Mouse (Mus musculus): ENCODE data around the gene Adam1b. TPM values are rescaled to one million over a fixed set of nuclear protein-coding genes. Genes with fewer than 3 reads are reported as not detected.

Adam1b gene
- polyA plus RNA-seq, 1 experiment, result not detected

DNA sequence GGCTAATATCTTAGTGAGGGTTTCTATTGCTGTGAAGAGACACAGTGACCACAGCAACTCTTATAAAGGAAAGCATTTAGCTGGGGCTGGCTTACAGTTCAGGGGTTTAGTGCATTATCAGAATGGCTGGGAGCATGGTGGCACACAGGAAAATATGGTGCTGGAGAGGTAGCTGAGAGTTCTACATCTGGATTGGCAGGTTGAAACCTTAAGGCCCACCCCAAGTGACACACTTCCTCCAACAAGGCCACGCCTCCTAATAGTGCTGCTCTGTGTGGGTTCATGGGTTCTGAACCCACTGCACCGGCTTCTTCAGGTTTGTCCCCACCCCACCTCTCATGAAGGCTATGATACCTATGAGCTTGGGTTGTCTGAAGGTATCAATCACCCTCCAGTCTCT lies 30.8 kb downstream of the Adam1b start:
- Histone ChIP-seq H3K36me3 (ENCODE audit: control insufficient read depth, insufficient read depth) (no peaks in the 10 kb centered on the region), H3K4me3 (ENCODE audit: insufficient read depth, poor library complexity, severe bottlenecking) (no peak overlapping the region)
- TF ChIP-seq MYOD1 (IDR thresholded peaks at IDR 0.05; ENCODE audit: control insufficient read depth, insufficient read length, low read depth), result no peak
- no peak for TF ChIP-seq MAX (IDR thresholded peaks at IDR 0.05)
- no peak for TF ChIP-seq FOSL1 (IDR thresholded peaks at IDR 0.05; ENCODE audit: insufficient read depth, low read length, poor library complexity, severe bottlenecking)
- TF ChIP-seq CTCF (IDR thresholded peaks at IDR 0.05; ENCODE audit: control insufficient read depth, insufficient read depth, insufficient read length), result no peak
- TF ChIP-seq USF1 (IDR thresholded peaks at IDR 0.05; ENCODE audit: low read depth), result no peak
- no peak for TF ChIP-seq MYOG (IDR thresholded peaks at IDR 0.05; ENCODE audit: control insufficient read depth, extremely low read depth, insufficient read length)
- no peak for TF ChIP-seq CEBPB (IDR thresholded peaks at IDR 0.05; ENCODE audit: low read depth)

DNA sequence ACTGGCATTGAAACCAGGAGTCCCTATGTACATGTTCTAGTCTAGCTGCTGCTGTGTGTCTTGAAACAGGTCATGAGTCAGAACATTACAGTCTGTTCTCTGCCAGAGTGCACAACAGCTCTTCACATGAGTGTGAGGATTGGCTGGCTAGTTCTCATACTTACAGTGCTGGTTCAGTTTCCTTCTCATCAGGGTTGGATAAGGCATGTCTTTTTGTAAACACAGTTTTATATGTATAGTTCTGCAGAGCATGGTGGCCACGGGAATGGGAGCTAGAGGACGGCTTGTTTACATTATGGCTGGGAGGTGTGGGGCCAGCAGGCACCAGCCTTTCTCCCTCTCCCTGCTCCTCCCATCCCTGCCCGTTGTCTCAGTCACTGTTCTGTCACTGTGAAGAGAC lies 33.7 kb downstream of the Adam1b start:
- Histone ChIP-seq H3K27me3 (ENCODE audit: control insufficient read depth, insufficient read depth, insufficient read length) (peaks cover 10% of the 10 kb centered on the region), H3K4me3 (ENCODE audit: insufficient read depth, poor library complexity, severe bottlenecking) (no peak overlapping the region), H3K79me3 (ENCODE audit: low read depth) (no peaks in the 10 kb centered on the region), H3ac (ENCODE audit: control insufficient read depth, insufficient read length, low read depth) (no peak overlapping the region), H3K36me3 (ENCODE audit: control insufficient read depth, insufficient read depth) (no peaks in the 10 kb centered on the region), H3K79me2 (ENCODE audit: control insufficient read depth, insufficient read depth) (no peaks in the 10 kb centered on the region)
- no peak for TF ChIP-seq MYOD1 (IDR thresholded peaks at IDR 0.05; ENCODE audit: control insufficient read depth, insufficient read length, low read depth)
- TF ChIP-seq MYOG (IDR thresholded peaks at IDR 0.05; ENCODE audit: control insufficient read depth, extremely low read depth, insufficient read length), result no peak
- TF ChIP-seq FOSL1 (IDR thresholded peaks at IDR 0.05; ENCODE audit: insufficient read depth, low read length, poor library complexity, severe bottlenecking), result no peak
- TF ChIP-seq USF1 (IDR thresholded peaks at IDR 0.05; ENCODE audit: low read depth), result no peak
- TF ChIP-seq MAX (IDR thresholded peaks at IDR 0.05), result no peak

More for the DNA sequence above, 30.8 kb downstream of the Adam1b start:
- H3K79me2 ChIP-seq (ENCODE audit: control insufficient read depth, insufficient read depth), result no peaks in the 10 kb centered on the region
- H3K27me3 ChIP-seq (ENCODE audit: control insufficient read depth, insufficient read depth, insufficient read length), result peaks cover 4% of the 10 kb centered on the region
- no peaks in the 10 kb centered on the region for H3K79me3 ChIP-seq (ENCODE audit: low read depth)
- no peak overlapping the region for H3ac ChIP-seq (ENCODE audit: control insufficient read depth, insufficient read length, low read depth)

- Histone ChIP-seq H3ac (ENCODE audit: control insufficient read depth, insufficient read length, low read depth) (no peak overlapping the region), H3K4me3 (ENCODE audit: insufficient read depth, poor library complexity, severe bottlenecking) (no peak overlapping the region), H3K79me3 (ENCODE audit: low read depth) (no peaks in the 10 kb centered on the region), H3K79me2 (ENCODE audit: control insufficient read depth, insufficient read depth) (no peaks in the 10 kb centered on the region), H3K36me3 (ENCODE audit: control insufficient read depth, insufficient read depth) (no peaks in the 10 kb centered on the region), H3K27me3 (ENCODE audit: control insufficient read depth, insufficient read depth, insufficient read length) (peaks cover 21% of the 10 kb centered on the region)
- TF ChIP-seq CTCF (IDR thresholded peaks at IDR 0.05; ENCODE audit: control insufficient read depth, insufficient read depth, insufficient read length) (no peak), MYOG (IDR thresholded peaks at IDR 0.05; ENCODE audit: control insufficient read depth, extremely low read depth, insufficient read length) (no peak), CEBPB (IDR thresholded peaks at IDR 0.05; ENCODE audit: low read depth) (no peak), FOSL1 (IDR thresholded peaks at IDR 0.05; ENCODE audit: insufficient read depth, low read length, poor library complexity, severe bottlenecking) (no peak), MYOD1 (IDR thresholded peaks at IDR 0.05; ENCODE audit: control insufficient read depth, insufficient read length, low read depth) (no peak), MAX (IDR thresholded peaks at IDR 0.05) (no peak), USF1 (IDR thresholded peaks at IDR 0.05; ENCODE audit: low read depth) (no peak)
Observed at GRCm38 (mm10) chr5:121463601-121464250, 39.5 kb downstream of the Adam1b start.

DNA sequence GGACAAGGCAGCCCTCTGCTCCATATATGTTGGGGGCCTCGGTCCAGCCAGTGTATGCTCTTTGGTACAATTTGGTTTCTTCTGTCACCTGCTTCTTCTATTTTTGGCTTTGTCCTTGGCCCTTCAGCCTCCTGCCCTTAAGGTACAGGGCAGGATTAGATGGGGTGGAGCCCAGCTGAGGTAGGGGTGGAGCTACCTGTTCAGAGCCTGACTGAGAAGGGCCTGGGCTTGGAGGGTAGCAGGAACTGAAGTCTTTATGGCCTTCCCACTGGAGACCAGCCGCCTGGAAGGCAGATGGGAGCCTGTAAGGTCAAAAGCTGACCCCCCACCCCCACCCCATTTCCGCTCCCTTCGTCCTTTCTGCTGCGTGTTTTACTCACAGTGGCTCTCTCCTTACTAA lies 40.3 kb downstream of the Adam1b start:
- Histone ChIP-seq H3K27me3 (ENCODE audit: control insufficient read depth, insufficient read depth, insufficient read length) (peaks cover 24% of the 10 kb centered on the region), H3K4me3 (ENCODE audit: insufficient read depth, poor library complexity, severe bottlenecking) (no peak overlapping the region), H3K79me2 (ENCODE audit: control insufficient read depth, insufficient read depth) (no peaks in the 10 kb centered on the region), H3ac (ENCODE audit: control insufficient read depth, insufficient read length, low read depth) (no peak overlapping the region), H3K36me3 (ENCODE audit: control insufficient read depth, insufficient read depth) (no peaks in the 10 kb centered on the region), H3K79me3 (ENCODE audit: low read depth) (no peaks in the 10 kb centered on the region)
- TF ChIP-seq MYOD1 (IDR thresholded peaks at IDR 0.05; ENCODE audit: control insufficient read depth, insufficient read length, low read depth), result no peak
- TF ChIP-seq CTCF (IDR thresholded peaks at IDR 0.05; ENCODE audit: control insufficient read depth, insufficient read depth, insufficient read length), result no peak
- no peak for TF ChIP-seq MAX (IDR thresholded peaks at IDR 0.05)

DNA sequence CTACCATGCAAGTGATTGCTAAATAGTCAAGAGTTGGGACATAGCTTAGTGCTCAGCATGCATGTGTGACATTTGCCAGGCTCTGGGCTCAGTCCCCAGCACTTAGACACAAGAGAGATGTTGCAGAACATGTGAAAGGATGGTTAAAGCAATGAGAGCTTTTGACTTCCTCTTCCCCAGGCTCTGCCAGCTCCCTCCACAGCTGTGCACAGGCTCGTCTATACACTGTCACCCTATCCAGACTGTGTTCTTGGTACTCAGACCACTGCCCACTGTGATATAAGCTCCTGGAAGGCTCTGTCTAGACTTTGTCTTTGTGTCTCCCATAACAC lies 41.1 kb downstream of the Adam1b start:
- H3K79me3 ChIP-seq (ENCODE audit: low read depth), result no peaks in the 10 kb centered on the region
- no peak overlapping the region for H3ac ChIP-seq (ENCODE audit: control insufficient read depth, insufficient read length, low read depth)
- H3K27me3 ChIP-seq (ENCODE audit: control insufficient read depth, insufficient read depth, insufficient read length), result peaks cover 18% of the 10 kb centered on the region
- TF ChIP-seq FOSL1 (IDR thresholded peaks at IDR 0.05; ENCODE audit: insufficient read depth, low read length, poor library complexity, severe bottlenecking) (no peak), CEBPB (IDR thresholded peaks at IDR 0.05; ENCODE audit: low read depth) (no peak), MYOD1 (IDR thresholded peaks at IDR 0.05; ENCODE audit: control insufficient read depth, insufficient read length, low read depth) (no peak), MYOG (IDR thresholded peaks at IDR 0.05; ENCODE audit: control insufficient read depth, extremely low read depth, insufficient read length) (no peak), MAX (IDR thresholded peaks at IDR 0.05) (no peak), CTCF (IDR thresholded peaks at IDR 0.05; ENCODE audit: control insufficient read depth, insufficient read depth, insufficient read length) (no peak), USF1 (IDR thresholded peaks at IDR 0.05; ENCODE audit: low read depth) (no peak)
- no peaks in the 10 kb centered on the region for H3K79me2 ChIP-seq (ENCODE audit: control insufficient read depth, insufficient read depth)
- no peak overlapping the region for H3K4me3 ChIP-seq (ENCODE audit: insufficient read depth, poor library complexity, severe bottlenecking)
- H3K36me3 ChIP-seq (ENCODE audit: control insufficient read depth, insufficient read depth), result no peaks in the 10 kb centered on the region
